Mouse (Mus musculus) embryonic facial prominence, embryonic 14.5 days (tissue): Measurements from ENCODE around the gene Usp32. TPM values are rescaled to one million over a fixed set of nuclear protein-coding genes. Genes with fewer than 3 reads are reported as not detected.

Source experiments
- ATAC-seq: fragments of 200-750 bp; cut with Nextera tagmentation; 2 replicates; pipeline ENCODE4 v1.8.0; 2017; ENCODE audit warnings: low read depth, moderate number of reproducible peaks, moderate TSS enrichment
- DNase-seq: peaks from one replicate; pipeline ENCODE4 v3.0.0-alpha.2; 2015; ENCODE audit warnings: low spot score
- H3K27ac ChIP-seq: fragments of 300-500 bp; sonication (generic); replicated peaks from 2 replicates; pipeline ENCODE4 v1.5.1; 2014; ENCODE audit warnings: low read depth, mild to moderate bottlenecking, low read length, moderate library complexity
- H3K27me3 ChIP-seq: fragments of 300-500 bp; sonication (generic); replicated peaks from 2 replicates; pipeline ENCODE4 v1.6.1; 2014; ENCODE audit warnings: low read length; ENCODE audit not compliant: control insufficient read depth, insufficient read depth
- H3K36me3 ChIP-seq: fragments of 300-500 bp; sonication (generic); 2 replicates; pipeline ENCODE4 v1.6.1; 2014; ENCODE audit warnings: low read length, mixed read lengths; ENCODE audit not compliant: control insufficient read depth, insufficient read depth
- H3K4me1 ChIP-seq: fragments of 300-500 bp; sonication (generic); 2 replicates; pipeline ENCODE4 v1.6.1; 2014; ENCODE audit warnings: antibody characterized with exemption, low read length; ENCODE audit not compliant: control insufficient read depth, insufficient read depth
- H3K4me2 ChIP-seq: fragments of 300-500 bp; sonication (generic); 2 replicates; pipeline ENCODE4 v1.6.1; 2014; ENCODE audit warnings: low read depth, mild to moderate bottlenecking, low read length, moderate library complexity, mixed read lengths
- H3K4me3 ChIP-seq: fragments of 300-500 bp; sonication (generic); 2 replicates; pipeline ENCODE4 v1.5.1; 2014; ENCODE audit warnings: low read depth, mild to moderate bottlenecking, low read length
- H3K9ac ChIP-seq: fragments of 300-500 bp; sonication (generic); 2 replicates; pipeline ENCODE4 v1.6.1; 2014; ENCODE audit warnings: low read depth, mild to moderate bottlenecking, low read length, moderate library complexity, mixed read lengths
- H3K9me3 ChIP-seq: fragments of 300-500 bp; sonication (generic); 2 replicates; pipeline ENCODE4 v1.6.1; 2016; ENCODE audit warnings: low read length; ENCODE audit not compliant: control insufficient read depth
- WGBS: fragments of 180-500 bp; shearing (Covaris S2); extraction: QIAGEN DNeasy Blood & Tissue Kit; methylation state at CpG from one replicate; pipeline ENCODE4 v1.1.7; 2014; 5-methylcytosine and 5-hydroxymethylcytosine counted together
- polyA plus RNA-seq: library from polyadenylated mRNA; unstranded; fragments of >200 nt; fragmentation: Nextera tagmentation; extraction: Ambion mirVana; gene quantifications from 2 replicates; pipeline ENCODE4 v1.2.1, GENCODE M21; 2014

Gene Usp32
- polyA plus RNA-seq, 1 experiment from 2014 or later: 4.9 TPM

DNA sequence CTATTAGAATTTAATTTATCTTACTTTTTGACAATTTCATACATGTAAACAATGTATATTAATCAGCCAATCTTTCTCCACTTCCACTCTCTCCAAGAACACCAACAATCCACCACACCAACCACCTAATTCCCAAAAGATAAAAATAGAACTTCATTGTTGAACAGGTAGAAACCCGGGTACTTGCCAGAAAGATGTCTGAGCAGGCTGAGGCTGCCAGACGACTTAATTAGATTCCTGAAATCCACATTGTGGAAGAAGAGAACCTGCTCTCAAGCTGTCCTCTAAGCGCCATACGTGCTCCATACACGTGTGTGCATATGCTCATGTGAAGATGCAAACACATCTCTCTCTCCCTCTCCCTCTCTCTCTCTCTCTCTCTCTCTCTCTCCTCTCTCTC, 83.1 kb downstream of the Usp32 start:
- no peak for DNase-seq
- H3K4me1 ChIP-seq: no peaks in the 10 kb centered on the region
- ATAC-seq: no peak
- H3K27ac ChIP-seq: no peak overlapping the region
- no peak overlapping the region for H3K4me3 ChIP-seq
- H3K4me2 ChIP-seq: no peak overlapping the region
- no peak overlapping the region for H3K9ac ChIP-seq
- 0 out of 2 replicates have a peak, but pooled peaks cover 3% of the 10 kb centered on the region for H3K36me3 ChIP-seq
- no peaks in the 10 kb centered on the region for H3K27me3 ChIP-seq
- no peaks in the 10 kb centered on the region for H3K9me3 ChIP-seq
- WGBS: 77% methylated on average over 5 of the region's 5 CpGs

DNA sequence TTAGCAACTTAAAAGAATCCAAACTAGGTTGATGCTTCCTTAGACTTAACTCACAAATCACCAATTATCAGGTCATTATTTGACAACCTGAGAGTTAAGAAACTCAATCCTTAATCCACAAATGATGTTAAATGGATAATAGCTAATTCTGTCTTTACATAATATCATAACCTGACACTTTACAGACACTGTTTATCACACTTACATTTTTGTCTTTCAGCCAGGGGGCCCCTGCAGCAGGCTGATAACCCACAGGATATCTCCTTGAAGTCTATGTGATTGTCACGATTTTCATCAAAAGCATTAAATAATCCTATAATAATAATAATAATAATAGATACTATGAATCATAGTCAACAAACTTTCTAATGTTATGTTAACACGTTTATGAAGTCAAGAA, 84.4 kb downstream of the Usp32 start:
- Histone ChIP-seq H3K27ac (no peak overlapping the region), H3K4me1 (no peaks in the 10 kb centered on the region), H3K4me3 (no peak overlapping the region), H3K4me2 (no peak overlapping the region), H3K36me3 (0 out of 2 replicates have a peak, but pooled peaks cover 3% of the 10 kb centered on the region), H3K9me3 (no peaks in the 10 kb centered on the region), H3K27me3 (no peaks in the 10 kb centered on the region), H3K9ac (no peak overlapping the region)
- ATAC-seq (no peak), DNase-seq (no peak)
- WGBS: 85% methylated on average over 2 of the region's 2 CpGs

DNA sequence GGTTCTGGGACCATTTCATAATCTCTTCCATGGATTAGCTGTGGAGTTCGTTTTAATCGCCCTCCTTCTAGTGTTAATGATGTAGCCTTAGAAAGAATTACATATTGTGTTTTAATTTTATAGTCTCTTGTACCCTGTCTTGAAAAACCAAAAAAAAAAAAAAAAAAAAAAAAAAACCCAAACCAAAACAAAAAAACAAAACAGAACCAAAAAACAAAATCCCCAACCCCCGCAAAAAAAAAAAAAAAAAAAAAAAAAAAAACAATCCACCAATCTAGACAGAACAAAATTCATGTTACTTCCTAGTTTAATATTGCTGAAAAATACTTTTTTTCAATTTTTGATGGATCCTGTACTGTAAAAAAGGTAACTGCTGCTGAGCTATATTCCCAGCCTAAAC, 100.7 kb downstream of the Usp32 start:
- Histone ChIP-seq H3K27ac (no peak overlapping the region), H3K4me3 (no peak overlapping the region), H3K9ac (no peak overlapping the region), H3K36me3 (peaks cover 17% of the 10 kb centered on the region; the same call in 1 of the 2 replicates), H3K4me1 (no peaks in the 10 kb centered on the region), H3K9me3 (no peaks in the 10 kb centered on the region), H3K27me3 (no peaks in the 10 kb centered on the region), H3K4me2 (no peak overlapping the region)
- DNase-seq (no peak), ATAC-seq (no peak)
- WGBS: 91% methylated on average over 3 of the region's 3 CpGs

DNA sequence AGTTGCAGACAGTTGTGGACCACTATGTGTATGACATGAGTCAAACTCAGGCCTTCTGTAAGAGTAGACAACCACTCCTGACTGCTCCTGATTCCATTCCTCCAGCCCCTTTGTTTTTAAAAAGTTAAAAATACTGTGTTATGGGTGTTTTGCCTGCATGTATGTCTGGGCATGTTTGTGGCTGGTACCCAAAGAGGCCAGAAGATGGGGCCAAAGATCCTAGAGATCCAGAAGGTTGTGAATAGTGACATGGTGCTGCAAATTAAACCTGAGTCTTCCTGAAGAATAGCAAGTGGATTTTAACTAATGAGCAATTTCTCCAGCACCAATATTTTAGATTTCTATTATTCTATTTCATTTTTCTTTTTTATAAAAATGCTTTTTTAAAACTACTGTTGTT, 126.8 kb downstream of the Usp32 start:
- DNase-seq: no peak
- no peak overlapping the region for H3K4me3 ChIP-seq
- no peaks in the 10 kb centered on the region for H3K4me1 ChIP-seq
- no peak overlapping the region for H3K4me2 ChIP-seq
- H3K9me3 ChIP-seq: no peaks in the 10 kb centered on the region
- ATAC-seq: no peak
- peaks cover 41% of the 10 kb centered on the region for H3K36me3 ChIP-seq
- H3K27ac ChIP-seq: no peak overlapping the region
- H3K9ac ChIP-seq: no peak overlapping the region
- no peaks in the 10 kb centered on the region for H3K27me3 ChIP-seq

- Histone ChIP-seq H3K27ac (no peak overlapping the region), H3K4me2 (no peak overlapping the region), H3K4me1 (no peaks in the 10 kb centered on the region), H3K36me3 (peaks cover 38% of the 10 kb centered on the region), H3K4me3 (no peak overlapping the region), H3K27me3 (no peaks in the 10 kb centered on the region), H3K9ac (no peak overlapping the region), H3K9me3 (no peaks in the 10 kb centered on the region)
- DNase-seq: no peak
- WGBS: 92% methylated on average over 3 of the region's 3 CpGs
- no peak for ATAC-seq
These were observed 136.4 kb downstream of the Usp32 start for GRCm38 (mm10) chr11:85003566-85003965.

DNA sequence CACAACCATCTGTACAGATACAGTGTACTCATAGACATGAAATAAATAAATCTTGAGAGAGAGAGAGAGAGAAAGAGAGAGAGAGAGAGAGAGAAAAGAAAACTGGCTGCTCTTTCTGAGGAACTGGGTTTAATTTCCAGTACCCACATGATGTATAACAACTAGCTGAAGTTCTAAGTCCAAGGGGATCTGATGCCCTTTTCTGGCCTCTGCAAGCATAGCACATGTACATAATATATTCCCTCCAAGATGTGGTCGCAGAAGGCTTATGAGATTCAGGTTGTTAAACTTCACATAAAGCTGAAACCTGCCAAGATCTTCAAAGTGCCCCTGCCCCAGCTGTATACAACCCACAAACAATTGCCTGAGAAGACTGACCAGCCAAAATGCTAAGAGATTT, 144.7 kb downstream of the Usp32 start:
- Histone ChIP-seq H3K4me2 (no peak overlapping the region), H3K36me3 (peaks cover 47% of the 10 kb centered on the region), H3K27ac (no peak overlapping the region), H3K9me3 (no peaks in the 10 kb centered on the region), H3K4me1 (no peaks in the 10 kb centered on the region), H3K9ac (no peak overlapping the region), H3K4me3 (no peak overlapping the region), H3K27me3 (no peaks in the 10 kb centered on the region)
- DNase-seq: no peak
- no peak for ATAC-seq
- WGBS: 90% methylated on average over 1 of the region's 1 CpGs

DNA sequence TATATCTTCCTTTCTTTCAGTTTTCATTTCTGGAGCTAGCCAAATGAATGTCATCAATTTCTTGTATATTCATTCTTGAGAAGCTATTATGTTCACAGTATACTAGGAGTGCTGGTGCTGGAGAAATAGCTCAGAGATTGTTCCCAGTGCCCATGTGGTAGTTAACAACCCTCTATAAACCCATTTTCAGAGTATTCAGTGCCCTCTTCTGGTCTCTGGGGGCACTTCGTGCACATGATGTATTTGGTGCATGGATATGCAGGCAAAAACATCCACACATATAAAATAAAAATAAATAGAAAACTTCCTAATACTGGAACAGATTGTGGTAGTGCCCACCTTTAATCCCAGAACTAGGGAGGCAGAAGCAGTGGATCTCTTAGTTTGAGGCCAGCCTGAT, 147.0 kb downstream of the Usp32 start:
- Histone ChIP-seq H3K9me3 (no peaks in the 10 kb centered on the region), H3K27me3 (no peaks in the 10 kb centered on the region), H3K36me3 (peaks cover 56% of the 10 kb centered on the region), H3K4me2 (no peak overlapping the region), H3K9ac (no peak overlapping the region), H3K4me1 (no peaks in the 10 kb centered on the region), H3K4me3 (no peak overlapping the region), H3K27ac (no peak overlapping the region)
- 82% methylated on average over 1 of the region's 1 CpGs for WGBS
- DNase-seq (no peak), ATAC-seq (no peak)

- Histone ChIP-seq H3K27me3 (no peaks in the 10 kb centered on the region), H3K36me3 (peaks cover 65% of the 10 kb centered on the region), H3K4me2 (no peak overlapping the region), H3K4me3 (no peak overlapping the region), H3K9me3 (no peaks in the 10 kb centered on the region), H3K27ac (no peak overlapping the region), H3K9ac (no peak overlapping the region), H3K4me1 (no peaks in the 10 kb centered on the region)
- WGBS: 89% methylated on average over 3 of the region's 3 CpGs
- no peak for DNase-seq
- no peak for ATAC-seq
These were observed 151.5 kb downstream of the Usp32 start for GRCm38 (mm10) chr11:84988341-84988919.

DNA sequence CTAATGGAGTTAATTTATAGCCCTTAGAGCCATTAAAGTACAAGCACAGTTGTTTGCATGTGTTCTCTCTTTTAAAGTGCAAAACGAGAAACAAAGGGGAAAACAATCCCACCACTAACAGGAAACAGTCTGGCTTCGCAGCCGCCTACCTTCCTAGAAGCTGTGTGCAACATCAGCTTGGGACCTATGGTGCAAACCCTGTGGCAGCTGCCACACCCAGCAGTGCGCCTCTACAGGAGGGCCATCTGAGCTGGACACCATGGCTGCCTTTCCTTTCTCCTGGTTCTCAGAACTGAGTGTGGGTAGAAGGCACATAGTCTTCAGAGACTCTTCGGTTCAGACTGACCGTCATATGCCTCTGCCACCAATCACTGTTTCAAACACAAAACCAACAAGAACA, 154.5 kb downstream of the Usp32 start:
- no peak for ATAC-seq
- no peak for DNase-seq
- Histone ChIP-seq H3K27me3 (no peaks in the 10 kb centered on the region), H3K4me1 (no peaks in the 10 kb centered on the region), H3K4me3 (no peak overlapping the region), H3K36me3 (peaks cover 44% of the 10 kb centered on the region), H3K9me3 (no peaks in the 10 kb centered on the region), H3K4me2 (no peak overlapping the region), H3K27ac (no peak overlapping the region), H3K9ac (no peak overlapping the region)
- 83% methylated on average over 6 of the region's 6 CpGs for WGBS
